Mouse (Mus musculus) right cerebral cortex, postnatal 25 days (tissue): ENCODE measurements around the gene Arpp21.

ENCODE experiments used
- DNase-seq: peaks from one replicate; pipeline ENCODE4 v3.0.0; 2022

Gene Arpp21

DNA sequence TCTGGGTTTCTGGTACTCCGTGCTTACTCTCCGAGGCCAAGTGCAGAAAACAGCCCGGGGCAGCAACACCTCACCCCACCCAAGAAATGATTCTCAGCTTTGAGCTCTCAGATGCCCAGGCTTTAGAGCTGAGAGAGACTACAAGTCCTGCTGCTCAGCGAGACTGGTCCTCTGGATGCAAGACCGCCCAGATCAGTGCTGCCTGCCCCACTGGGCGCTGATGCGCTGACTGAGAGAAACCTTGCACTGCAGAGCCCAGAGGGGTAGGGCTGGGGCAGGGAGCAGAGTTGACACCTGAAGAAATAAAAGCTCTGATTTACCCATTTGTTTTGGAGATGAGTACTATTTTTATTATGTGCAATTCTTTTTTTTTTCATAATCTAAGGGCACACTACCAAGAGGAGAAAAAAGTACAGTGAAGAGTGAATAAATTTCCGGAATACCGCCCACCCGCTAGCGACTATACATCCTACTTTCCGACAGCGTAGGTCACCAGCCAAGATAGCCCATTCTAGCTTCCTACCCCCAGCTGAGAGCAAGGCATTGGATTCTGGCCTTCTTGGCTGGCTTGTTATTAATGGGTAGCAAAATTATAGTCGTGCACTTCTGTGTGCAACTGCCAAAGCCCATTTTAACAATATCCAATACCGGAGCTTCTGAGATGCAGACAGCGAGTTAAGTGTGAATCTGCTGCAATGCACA, at the start of gene Arpp21:
Gene Arpp21, minus strand, starts transcription at position 243 of the 702 bp plus-strand sequence.
- DNase-seq: no peak

DNA sequence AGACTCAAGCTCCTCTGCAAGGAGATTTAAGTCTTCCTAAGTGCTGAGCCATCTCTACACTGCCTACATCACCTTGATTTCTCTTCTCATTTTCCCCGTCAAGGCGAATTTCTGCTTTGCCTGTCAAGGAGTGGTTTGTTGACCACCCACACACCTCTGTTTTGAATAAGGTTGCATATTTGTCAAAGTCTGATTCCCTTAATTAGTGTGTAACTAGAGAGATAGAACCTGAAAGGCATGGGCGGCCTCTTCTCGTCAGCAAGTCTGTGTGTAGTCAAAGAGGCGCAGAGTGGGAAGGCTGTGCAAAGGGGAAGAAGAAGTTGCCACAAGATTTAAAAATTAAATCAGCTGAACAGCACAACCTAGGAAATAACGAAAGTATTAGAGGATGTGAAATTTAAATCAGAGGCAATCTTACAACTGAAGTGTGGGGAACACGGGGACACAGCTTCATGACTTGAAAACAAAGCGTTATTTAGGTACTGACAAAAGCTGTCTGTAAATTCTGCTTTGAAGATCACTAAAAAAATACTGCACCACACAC, 36.8 kb upstream of the Arpp21 start:
- DNase-seq: peak; percentile 7

DNA sequence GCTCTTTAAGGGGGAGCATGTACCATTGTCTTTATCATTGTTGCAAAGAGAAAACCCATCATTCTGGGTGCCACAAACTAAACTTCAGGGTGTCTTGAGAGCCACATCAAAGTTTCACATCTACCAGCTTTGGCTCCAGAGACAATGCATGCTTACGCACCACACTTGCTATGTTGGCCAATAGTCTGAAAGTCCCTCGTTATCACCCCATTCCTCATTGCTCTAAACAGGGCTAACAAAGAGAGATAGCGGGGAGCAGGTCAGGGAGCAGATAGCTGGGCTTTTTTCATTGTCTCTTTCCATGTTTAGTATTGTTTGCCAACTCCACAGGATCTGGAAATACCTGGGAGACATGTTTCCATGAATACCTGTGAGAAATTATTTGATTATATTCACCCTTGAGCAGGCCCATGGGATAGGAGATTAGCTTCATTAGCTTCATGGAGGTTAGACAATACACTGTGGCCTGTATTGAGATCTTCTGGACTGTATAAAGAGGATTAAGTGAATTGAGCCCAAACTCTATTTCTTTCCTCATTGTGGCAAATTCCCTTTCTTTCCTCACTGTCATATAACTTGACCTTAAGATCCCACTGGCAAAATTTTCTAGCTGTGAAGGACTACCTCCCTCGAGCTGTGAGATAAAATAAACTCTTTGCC, 29.4 kb upstream of the Arpp21 start:
- DNase-seq: no peak

DNA sequence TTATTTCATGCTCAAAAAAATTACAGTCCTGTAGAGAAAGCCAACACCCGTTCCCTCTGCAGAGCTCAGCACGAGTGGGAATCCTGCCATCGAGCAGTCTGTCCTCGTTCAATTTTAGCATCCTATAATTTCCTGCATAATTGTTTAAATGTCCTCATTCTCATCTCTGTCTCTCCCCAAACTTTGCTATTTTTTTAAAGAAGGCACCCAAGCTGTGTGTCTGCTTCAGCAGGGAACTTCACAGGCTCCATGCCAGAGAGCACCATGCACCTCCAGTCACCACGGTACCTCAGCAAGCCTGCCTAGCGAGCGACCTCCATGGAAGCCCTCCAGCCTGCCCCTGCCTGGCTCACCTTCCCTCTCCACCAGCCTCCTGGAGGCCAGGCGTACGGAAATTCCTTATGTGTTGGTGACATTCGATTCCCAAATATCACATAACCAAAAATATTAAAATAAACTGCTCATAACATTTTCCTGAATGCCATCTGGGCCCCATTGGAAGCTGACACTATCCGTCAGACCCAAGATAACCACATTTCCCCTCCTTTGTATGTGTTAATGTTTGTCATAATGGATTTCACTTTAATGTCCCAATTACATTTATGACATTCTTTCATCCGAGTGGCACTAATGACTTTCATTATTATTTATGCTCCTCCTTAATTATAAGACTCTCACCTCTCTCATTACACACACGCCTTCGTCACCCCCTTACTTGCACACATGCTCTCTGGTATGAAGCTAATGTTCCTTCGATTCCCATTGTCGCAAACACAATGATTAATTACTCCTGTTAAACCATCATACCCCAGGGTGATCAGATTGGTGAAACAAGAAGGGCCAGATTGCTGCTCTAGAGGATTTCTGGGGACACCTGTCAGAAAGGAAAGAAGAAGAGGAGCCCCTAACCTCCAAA, 26.5 kb upstream of the Arpp21 start:
- DNase-seq: peak; percentile 71

DNA sequence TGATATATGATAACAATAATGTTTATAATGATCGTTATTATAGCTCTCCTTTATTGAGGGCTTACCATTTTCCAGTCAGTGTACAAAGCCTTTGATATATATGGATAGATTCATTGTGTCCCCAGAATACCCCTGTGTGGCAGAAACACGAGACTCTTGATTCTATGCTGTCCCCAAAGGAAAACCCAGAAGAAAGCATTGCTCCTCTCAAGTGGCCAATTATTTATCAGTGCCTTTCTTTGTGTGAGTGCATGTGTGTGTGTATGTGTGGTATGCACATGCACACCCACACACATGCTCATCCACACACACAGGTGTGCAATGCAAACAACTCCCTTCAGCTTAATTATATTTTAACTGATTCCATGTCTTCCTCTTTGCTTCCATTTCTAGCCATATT, 25.8 kb upstream of the Arpp21 start:
- peak; percentile 5 for DNase-seq

DNA sequence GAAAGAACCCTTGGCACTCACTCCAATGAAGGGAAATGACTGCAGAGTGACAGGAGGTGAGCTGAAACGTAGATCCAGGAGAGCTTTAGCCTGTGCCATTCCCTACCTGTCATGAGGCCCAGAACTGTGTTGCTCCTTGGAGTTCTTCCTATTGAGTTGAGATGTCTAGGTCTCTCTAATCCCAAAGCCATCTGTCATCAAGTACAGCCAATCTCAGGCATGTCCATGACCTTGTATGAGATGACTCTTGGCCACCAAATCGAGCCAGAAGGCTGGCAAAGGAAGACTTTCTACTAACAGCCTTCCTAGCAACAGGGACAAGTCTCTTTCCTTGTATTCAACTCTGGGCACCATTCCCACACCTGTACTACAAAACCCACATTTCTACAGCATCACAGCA, 25.0 kb upstream of the Arpp21 start:
- no peak for DNase-seq

DNA sequence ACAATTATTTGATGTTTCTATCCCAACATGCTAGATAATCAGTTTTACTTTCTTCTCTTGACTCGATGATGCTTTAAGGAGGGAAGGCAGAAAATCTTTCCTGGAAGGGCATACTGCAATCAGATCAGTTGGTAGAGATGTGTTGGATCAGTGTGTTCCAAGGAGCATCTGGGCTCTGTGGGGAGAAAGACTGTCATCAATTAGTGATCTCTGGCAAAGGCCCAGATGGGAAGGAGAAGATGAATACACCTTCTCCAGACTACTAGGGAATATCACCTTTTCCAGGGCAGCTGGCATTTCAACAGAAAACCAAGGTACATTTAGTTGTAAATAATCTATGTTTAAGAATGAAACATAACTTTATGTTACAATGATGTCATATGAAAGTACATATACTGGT, 22.8 kb upstream of the Arpp21 start:
- no peak for DNase-seq

DNA sequence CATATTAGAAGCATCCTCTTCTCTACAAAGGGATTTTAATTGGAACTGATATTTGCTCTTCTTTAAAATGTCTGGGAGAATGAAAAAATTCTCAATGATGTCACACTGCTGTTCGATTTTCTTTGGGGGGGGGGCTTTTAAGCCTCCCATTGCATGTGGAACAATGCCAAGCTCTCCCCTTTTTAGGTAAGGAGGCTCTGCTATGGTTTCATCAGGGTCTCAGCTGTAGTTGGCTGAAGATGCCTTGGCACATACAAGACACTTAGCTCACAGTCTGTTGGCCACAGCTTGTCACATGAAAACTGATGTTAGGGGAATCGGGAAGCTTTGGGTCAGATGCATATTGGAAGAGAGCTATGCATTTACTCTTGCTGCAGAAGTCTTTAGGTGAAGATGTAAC, 20.2 kb upstream of the Arpp21 start:
- no peak for DNase-seq

DNA sequence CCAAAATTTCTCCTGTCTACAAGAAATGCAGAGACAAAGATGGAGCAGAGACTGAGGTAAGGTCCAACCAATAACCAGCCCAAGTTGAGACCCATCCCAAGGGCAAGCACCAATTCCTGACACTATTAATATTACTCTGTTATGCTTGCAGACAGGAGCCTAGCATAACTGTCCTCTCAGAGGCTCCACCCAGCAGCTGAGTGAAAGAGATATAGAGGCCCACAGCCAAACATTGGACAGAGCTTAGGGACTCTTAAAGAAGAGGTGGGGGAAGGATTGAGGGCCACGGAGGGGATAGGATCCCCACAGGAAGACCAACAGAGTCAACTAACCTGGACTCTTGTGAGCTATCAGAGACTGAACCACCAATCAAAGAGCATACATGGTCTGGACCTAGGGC, 18.0 kb upstream of the Arpp21 start:
- DNase-seq: no peak

DNA sequence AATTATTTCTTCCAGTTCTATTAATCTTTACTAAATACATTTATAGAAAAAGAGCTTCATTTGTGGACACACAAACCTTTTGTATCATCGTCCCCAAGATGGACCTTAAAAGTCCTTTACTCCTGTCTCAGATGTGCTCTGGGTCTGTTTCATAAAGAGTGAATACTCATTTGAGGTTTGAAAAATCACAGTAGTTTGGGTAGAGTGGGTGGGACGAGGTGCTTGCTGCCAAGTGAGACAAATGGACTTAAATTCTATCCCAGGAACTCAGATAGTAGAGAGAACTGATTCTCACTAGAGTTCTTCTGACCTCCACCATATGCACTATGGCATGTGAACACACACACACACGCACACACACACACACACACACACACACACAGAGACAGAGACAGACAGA, 16.1 kb upstream of the Arpp21 start:
- no peak for DNase-seq

DNA sequence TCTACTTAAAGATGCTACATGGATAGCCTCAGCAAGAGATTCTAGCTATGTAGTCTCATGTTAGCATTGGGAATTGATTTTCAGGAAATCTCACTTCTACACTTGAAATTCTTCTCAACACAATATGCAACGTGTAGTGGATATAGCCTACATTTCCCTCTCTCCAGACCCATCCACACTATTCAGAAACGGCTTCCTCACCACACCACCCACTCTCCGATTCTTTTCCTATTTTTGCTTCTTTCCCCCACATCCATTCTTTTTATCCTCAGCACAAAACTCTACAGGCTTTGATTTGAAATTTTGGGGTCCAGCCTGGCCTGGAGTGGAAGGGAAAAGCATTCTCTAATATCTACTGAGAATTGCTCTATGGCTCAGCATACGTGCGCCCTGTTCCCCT, 15.6 kb upstream of the Arpp21 start:
- DNase-seq: no peak

DNA sequence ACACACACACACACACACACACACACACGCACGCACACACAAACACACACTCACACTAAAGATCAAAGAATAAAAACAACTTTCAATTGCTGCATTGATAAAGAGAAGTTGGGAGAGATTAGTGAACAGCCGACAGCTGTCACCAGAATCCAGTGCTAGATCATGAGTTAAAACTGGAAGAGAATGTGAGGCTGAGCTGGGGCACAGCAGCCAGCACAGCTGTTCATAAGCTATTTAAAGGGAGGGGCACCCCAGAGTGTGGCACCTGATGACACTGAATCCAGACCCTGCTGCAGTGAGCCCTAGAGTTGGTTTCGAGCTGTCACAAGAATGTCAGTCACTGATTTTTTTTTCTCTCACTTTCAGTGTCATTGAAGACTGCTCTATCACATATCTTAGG, 14.0 kb upstream of the Arpp21 start:
- no peak for DNase-seq

DNA sequence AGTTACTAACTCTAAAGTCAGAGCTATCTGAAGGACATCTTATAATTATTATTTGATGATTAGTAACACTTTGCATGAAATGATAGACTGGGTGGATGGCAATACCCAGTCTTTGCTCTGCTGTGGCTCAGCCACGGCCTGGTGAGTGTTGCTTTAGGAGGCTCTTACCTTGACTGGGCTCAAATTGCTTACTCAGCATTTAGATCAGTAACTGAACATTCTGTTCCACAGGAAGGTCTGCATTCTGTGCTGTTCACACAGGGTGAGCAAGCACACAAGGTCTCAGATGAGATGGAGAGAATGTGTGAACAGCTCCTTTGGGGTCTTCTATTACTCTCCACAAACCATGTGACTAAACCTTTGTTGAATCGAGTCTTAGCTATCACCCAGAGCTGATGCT, 11.4 kb upstream of the Arpp21 start:
- DNase-seq: no peak

DNA sequence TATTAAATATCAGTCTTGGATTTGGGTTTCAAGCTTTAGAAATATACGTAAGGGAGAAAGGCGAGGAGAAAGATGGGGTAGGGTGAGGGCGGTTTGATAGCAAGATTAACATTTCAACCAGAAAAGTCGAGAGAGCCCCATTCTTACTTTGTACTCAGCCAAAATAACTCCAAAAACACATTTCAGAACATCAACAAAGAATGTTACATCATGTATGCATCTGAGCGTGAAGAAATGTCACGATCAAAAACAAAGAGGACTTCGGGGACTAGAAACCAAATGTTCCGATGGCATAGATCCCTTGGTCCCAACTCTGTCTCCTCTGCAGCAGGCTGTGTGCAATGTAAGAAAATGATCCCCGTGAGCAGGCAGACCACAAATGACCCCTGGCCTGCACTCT, 2.4 kb upstream of the Arpp21 start:
- no peak for DNase-seq

DNA sequence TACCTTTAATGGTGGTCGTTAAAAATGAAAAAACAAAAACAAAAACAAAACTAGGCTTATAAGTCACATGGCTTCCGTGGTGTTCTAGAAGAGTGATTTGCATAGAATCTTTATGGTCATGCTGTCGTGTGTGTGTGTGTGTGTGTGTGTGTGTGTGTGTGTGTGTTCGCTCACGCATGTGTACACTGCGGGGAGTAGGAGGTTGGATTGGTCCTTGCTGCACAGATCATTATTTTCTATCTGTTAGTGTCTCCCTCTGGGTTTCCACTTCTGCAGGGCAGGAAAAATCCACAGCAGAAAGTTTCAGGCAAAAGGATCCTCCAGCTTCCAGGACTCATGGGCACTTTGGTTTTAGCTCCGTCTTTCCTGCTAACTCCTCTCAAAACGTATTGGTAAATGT, 813 bp upstream of the Arpp21 start:
- no peak for DNase-seq

DNA sequence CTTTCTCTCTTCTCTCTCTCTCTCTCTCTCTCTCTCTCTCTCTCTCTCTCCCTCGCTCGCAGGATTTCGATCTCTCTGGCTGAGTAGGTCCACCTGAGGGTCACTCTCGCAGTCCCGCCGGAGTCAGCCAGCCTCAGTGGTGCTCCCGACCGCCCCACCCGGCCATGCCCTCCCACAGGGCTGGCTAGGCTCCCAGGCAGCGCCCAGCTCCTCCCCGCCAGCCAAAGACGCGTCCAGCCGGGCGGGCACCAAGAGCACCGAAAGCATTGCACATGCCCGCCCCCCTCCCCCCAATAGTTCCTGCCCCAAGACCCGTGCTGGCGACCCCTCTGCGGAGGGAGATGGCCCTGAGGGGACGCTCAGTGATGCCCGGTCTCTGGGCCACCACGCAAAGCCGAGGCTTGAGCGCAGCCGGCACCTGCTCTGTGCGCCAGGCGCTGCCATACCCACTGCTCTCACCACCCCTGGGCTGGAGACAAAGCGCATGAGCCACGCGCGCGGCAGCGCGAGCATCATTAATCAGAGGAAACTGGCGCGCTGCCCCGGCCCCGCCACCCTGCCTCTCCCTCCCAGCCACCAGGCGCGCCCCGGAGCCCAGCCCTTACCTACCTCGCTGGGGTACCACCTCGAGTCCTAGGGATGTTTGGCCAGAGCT, 570 bp downstream of the Arpp21 start:
- DNase-seq: peak; percentile 82

DNA sequence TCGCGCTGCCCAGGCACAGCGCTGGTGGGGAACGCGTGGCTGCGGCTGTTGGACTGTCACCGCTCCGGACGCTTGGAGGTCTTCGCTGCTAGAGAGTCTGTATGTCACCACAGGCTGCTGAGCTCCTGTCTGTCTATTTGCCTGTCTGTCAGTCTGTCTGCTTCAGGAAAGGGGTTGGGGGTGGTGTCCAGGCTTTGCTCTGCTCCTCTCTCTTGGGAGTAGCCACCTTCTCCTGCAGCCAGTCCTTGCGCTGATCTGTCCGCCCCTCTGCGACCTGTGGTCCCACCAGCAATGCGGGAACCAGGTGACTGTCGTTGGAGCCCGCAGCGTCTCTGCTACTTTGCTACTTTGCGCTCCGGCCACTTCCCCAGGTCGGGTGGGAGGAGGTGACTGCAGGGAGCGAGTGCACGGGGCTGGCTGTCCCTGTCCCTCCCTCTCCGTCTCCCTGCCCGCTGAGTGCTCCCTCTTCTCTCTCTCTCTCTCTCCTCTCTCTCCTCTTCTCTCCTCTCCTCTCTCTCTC, 1.2 kb downstream of the Arpp21 start:
- peak; percentile 58 for DNase-seq

DNA sequence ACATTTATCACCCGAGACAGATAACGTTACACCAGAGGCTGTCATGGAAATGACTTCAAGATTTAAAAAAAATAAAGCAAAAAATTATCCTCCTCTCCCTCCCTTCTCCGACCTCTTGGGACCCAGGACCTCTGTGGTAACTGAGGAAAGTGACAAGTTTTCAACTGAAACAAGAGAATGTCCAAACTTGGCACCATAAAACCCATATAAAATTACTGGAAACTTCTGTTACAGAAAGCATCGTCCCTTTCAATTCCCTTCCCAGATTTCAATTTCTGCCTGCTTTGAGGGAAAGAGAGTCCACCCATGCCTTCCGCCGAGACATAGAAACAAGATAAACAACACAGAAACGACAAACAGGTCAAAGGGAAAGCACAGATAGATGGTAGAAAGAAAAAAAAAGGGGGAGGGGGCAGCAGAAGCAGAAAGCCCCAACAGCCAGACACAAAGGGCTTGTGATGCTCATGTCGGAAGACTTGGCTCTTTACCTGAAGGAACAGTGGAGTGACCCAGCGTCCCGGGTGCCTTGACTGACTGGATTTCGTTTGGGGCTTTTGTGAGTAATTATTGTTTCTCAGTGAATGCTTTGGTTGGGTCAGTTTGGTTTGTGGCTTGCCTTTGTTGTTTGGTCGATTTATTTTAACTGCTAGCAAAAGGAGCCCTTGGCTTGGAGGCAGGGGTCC, 1.8 kb downstream of the Arpp21 start:
- DNase-seq: no peak

DNA sequence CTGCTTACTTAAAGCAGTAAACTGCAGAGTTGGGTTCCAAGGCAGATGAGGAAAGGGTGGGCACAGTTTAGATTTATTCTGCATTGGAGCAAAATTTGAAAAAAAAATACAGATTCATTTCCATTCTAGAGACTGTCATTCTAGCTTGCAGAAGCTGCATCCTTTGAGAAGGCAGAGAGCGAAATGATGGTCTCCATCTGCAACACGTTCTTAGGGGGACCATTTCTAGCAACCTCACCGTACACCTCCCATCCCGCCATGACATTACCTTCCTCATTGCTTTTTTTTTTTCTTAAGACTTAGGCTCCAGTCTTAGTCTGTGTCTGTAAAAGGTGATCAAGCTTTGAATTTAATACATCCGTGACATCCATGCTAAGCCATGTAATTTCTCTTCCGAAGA, 2.4 kb downstream of the Arpp21 start:
- DNase-seq: no peak

DNA sequence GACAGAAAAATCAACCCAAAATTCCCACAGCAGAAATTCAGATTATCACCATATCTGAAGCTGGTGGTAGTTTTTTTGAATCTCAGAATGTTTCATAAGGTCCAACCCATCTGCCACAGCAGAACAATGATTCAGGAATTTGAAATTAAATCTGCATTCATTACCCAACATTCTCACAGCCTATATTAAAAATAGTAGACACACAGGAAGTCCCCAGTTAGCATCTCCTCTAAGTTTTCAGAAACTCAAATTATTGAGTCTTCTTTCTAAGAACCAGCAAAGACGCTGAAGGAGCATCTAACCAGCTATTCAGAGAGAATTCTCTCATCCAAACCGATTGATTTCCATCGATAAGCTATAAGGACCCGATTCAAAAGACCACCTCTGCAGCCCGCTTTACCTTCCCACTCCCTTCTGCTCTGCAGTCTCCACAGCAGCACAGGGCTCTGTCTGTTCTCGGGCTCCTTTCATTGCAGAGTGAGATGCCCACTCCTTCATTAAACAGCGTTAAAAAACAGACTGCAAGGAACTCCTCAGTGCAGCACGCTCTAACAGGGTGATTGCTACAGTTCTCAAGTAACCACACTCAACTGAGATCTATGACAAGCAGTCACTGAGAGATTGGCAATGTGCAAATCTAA, 3.7 kb downstream of the Arpp21 start:
- DNase-seq: no peak

DNA sequence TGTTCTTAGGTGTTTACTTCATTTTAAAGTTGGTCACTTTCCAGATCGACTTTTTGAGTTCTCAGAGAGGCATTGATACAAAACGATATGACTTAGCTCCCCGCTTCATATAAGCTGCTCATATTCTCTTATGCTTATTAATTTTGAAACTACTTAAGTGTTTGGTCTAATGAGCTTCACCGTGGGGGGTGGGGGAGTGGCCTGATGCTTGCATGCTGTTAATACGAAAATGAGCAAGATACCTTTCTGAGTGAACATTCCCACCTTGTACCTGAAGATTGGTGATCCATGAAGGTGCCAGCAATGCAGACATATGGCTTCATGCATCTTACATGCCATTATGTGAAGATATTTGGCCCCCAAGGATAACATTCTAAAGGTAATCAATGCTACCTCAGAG, 4.4 kb downstream of the Arpp21 start:
- no peak for DNase-seq
